Mouse (Mus musculus): ENCODE results near the gene Slc15a5. TPM values are rescaled to one million over a fixed set of nuclear protein-coding genes. Genes with fewer than 3 reads are reported as not detected.

Slc15a5 gene
- polyA plus RNA-seq, 1 experiment from 2014 or later, result not detected

- 80% methylated on average over 10 of the region's 10 CpGs for WGBS
Observed at GRCm38 (mm10) chr6:137980905-137981696, 98.6 kb downstream of the Slc15a5 start.

GRCm38 (mm10) chr6:137980413-137980812 is 99.3 kb downstream of the Slc15a5 start:
- Histone ChIP-seq H3K4me1 (peaks cover 11% of the 10 kb centered on the region), H3K27ac (replicated peaks) (no peak overlapping the region), H3K9me3 (no peaks in the 10 kb centered on the region), H3K27me3 (replicated peaks; ENCODE audit: low read depth, poor library complexity, severe bottlenecking) (no peaks in the 10 kb centered on the region), H3K36me3 (replicated peaks) (no peaks in the 10 kb centered on the region), H3K4me3 (no peak overlapping the region)
- DNase-seq (ENCODE audit: low spot score), result no peak
- WGBS, result 81% methylated on average over 8 of the region's 8 CpGs

More at GRCm38 (mm10) chr6:137980905-137981696, 98.6 kb downstream of the Slc15a5 start:
- Histone ChIP-seq H3K4me1 (peaks cover 11% of the 10 kb centered on the region), H3K36me3 (replicated peaks) (no peaks in the 10 kb centered on the region), H3K27ac (replicated peaks) (no peak overlapping the region), H3K27me3 (replicated peaks; ENCODE audit: low read depth, poor library complexity, severe bottlenecking) (no peaks in the 10 kb centered on the region), H3K9me3 (no peaks in the 10 kb centered on the region), H3K4me3 (no peak overlapping the region)
- no peak for DNase-seq (ENCODE audit: low spot score)

- 84% methylated on average over 12 of the region's 12 CpGs for WGBS
- no peak for DNase-seq (ENCODE audit: low spot score)
- Histone ChIP-seq H3K4me3 (no peak overlapping the region), H3K4me1 (peaks cover 11% of the 10 kb centered on the region), H3K27ac (replicated peaks) (no peak overlapping the region), H3K36me3 (replicated peaks) (no peaks in the 10 kb centered on the region), H3K27me3 (replicated peaks; ENCODE audit: low read depth, poor library complexity, severe bottlenecking) (no peaks in the 10 kb centered on the region), H3K9me3 (no peaks in the 10 kb centered on the region)
Observed at GRCm38 (mm10) chr6:137979802-137980201, 99.9 kb downstream of the Slc15a5 start.

GRCm38 (mm10) chr6:137976021-137976420 is 103.7 kb downstream of the Slc15a5 start:
- Histone ChIP-seq H3K4me1 (no peaks in the 10 kb centered on the region), H3K27me3 (replicated peaks; ENCODE audit: low read depth, poor library complexity, severe bottlenecking) (no peaks in the 10 kb centered on the region), H3K27ac (replicated peaks) (no peak overlapping the region), H3K4me3 (no peak overlapping the region), H3K9me3 (no peaks in the 10 kb centered on the region), H3K36me3 (replicated peaks) (no peaks in the 10 kb centered on the region)
- WGBS, result 83% methylated on average over 3 of the region's 3 CpGs
- no peak for DNase-seq (ENCODE audit: low spot score)

GRCm38 (mm10) chr6:137963703-137964102 is 116.0 kb downstream of the Slc15a5 start:
- H3K36me3 ChIP-seq (replicated peaks), result no peaks in the 10 kb centered on the region
- no peak overlapping the region for H3K4me3 ChIP-seq
- H3K27me3 ChIP-seq (replicated peaks; ENCODE audit: low read depth, poor library complexity, severe bottlenecking), result no peaks in the 10 kb centered on the region
- WGBS, result 33% methylated on average over 7 of the region's 7 CpGs
- H3K9me3 ChIP-seq, result no peaks in the 10 kb centered on the region
- DNase-seq (ENCODE audit: low spot score), result peak; percentile 23
- no peak overlapping the region; the same call in 1 of the 2 replicates for H3K27ac ChIP-seq (replicated peaks)
- peaks cover 14% of the 10 kb centered on the region for H3K4me1 ChIP-seq

GRCm38 (mm10) chr6:137962836-137963235 is 116.9 kb downstream of the Slc15a5 start:
- H3K4me1 ChIP-seq, result peaks cover 12% of the 10 kb centered on the region
- H3K9me3 ChIP-seq, result no peaks in the 10 kb centered on the region
- 71% methylated on average over 4 of the region's 4 CpGs for WGBS
- no peak for DNase-seq (ENCODE audit: low spot score)
- H3K36me3 ChIP-seq (replicated peaks), result no peaks in the 10 kb centered on the region
- H3K27ac ChIP-seq (replicated peaks), result no peak overlapping the region
- no peak overlapping the region for H3K4me3 ChIP-seq
- no peaks in the 10 kb centered on the region for H3K27me3 ChIP-seq (replicated peaks; ENCODE audit: low read depth, poor library complexity, severe bottlenecking)

- Histone ChIP-seq H3K27me3 (replicated peaks; ENCODE audit: low read depth, poor library complexity, severe bottlenecking) (no peaks in the 10 kb centered on the region), H3K4me1 (peaks cover 23% of the 10 kb centered on the region), H3K4me3 (no peak overlapping the region), H3K9me3 (no peaks in the 10 kb centered on the region), H3K36me3 (replicated peaks) (no peaks in the 10 kb centered on the region), H3K27ac (replicated peaks) (no peak overlapping the region)
- no peak for DNase-seq (ENCODE audit: low spot score)
- WGBS, result 94% methylated on average over 4 of the region's 4 CpGs
Observed at GRCm38 (mm10) chr6:137960023-137960778, 119.5 kb downstream of the Slc15a5 start.

- no peak overlapping the region for H3K27ac ChIP-seq (replicated peaks)
- H3K9me3 ChIP-seq, result no peaks in the 10 kb centered on the region
- no peak overlapping the region for H3K4me3 ChIP-seq
- H3K4me1 ChIP-seq, result peaks cover 11% of the 10 kb centered on the region
- H3K36me3 ChIP-seq (replicated peaks), result no peaks in the 10 kb centered on the region
- H3K27me3 ChIP-seq (replicated peaks; ENCODE audit: low read depth, poor library complexity, severe bottlenecking), result no peaks in the 10 kb centered on the region
- 91% methylated on average over 6 of the region's 6 CpGs for WGBS
- DNase-seq (ENCODE audit: low spot score), result no peak
Observed at GRCm38 (mm10) chr6:137957630-137958029, 122.1 kb downstream of the Slc15a5 start.

GRCm38 (mm10) chr6:137956783-137957429 is 122.8 kb downstream of the Slc15a5 start:
- Histone ChIP-seq H3K9me3 (no peaks in the 10 kb centered on the region), H3K36me3 (replicated peaks) (no peaks in the 10 kb centered on the region), H3K27ac (replicated peaks) (no peak overlapping the region), H3K4me1 (peaks cover 11% of the 10 kb centered on the region), H3K27me3 (replicated peaks; ENCODE audit: low read depth, poor library complexity, severe bottlenecking) (no peaks in the 10 kb centered on the region), H3K4me3 (0 out of 2 replicates have a peak overlapping the region, but pooled peaks have one; percentile 14)
- WGBS, result 34% methylated on average over 16 of the region's 17 CpGs
- DNase-seq (ENCODE audit: low spot score), result peak; percentile 57

- H3K9me3 ChIP-seq, result no peaks in the 10 kb centered on the region
- H3K4me1 ChIP-seq, result no peaks in the 10 kb centered on the region
- no peaks in the 10 kb centered on the region for H3K27me3 ChIP-seq (replicated peaks; ENCODE audit: low read depth, poor library complexity, severe bottlenecking)
- no peak for DNase-seq (ENCODE audit: low spot score)
- WGBS, result 86% methylated on average over 10 of the region's 10 CpGs
- no peak overlapping the region for H3K4me3 ChIP-seq
- H3K36me3 ChIP-seq (replicated peaks), result no peaks in the 10 kb centered on the region
- H3K27ac ChIP-seq (replicated peaks), result no peak overlapping the region
Observed at GRCm38 (mm10) chr6:137946520-137946919, 133.2 kb downstream of the Slc15a5 start.

- Histone ChIP-seq H3K36me3 (replicated peaks) (no peaks in the 10 kb centered on the region), H3K4me3 (no peak overlapping the region), H3K9me3 (no peaks in the 10 kb centered on the region), H3K27me3 (replicated peaks; ENCODE audit: low read depth, poor library complexity, severe bottlenecking) (no peaks in the 10 kb centered on the region), H3K27ac (replicated peaks) (no peak overlapping the region), H3K4me1 (no peaks in the 10 kb centered on the region)
- 71% methylated on average over 12 of the region's 12 CpGs for WGBS
- no peak for DNase-seq (ENCODE audit: low spot score)
Observed at GRCm38 (mm10) chr6:137940374-137941218, 139.1 kb downstream of the Slc15a5 start.

GRCm38 (mm10) chr6:137937541-137937940 is 142.2 kb downstream of the Slc15a5 start:
- H3K9me3 ChIP-seq, result no peaks in the 10 kb centered on the region
- DNase-seq (ENCODE audit: low spot score), result no peak
- no peaks in the 10 kb centered on the region for H3K27me3 ChIP-seq (replicated peaks; ENCODE audit: low read depth, poor library complexity, severe bottlenecking)
- no peak overlapping the region for H3K4me3 ChIP-seq
- H3K36me3 ChIP-seq (replicated peaks), result no peaks in the 10 kb centered on the region
- 92% methylated on average over 5 of the region's 5 CpGs for WGBS
- no peaks in the 10 kb centered on the region for H3K4me1 ChIP-seq
- H3K27ac ChIP-seq (replicated peaks), result no peak overlapping the region

All from embryonic facial prominence, embryonic 10.5 days (tissue).